Mouse (Mus musculus): ENCODE measurements around the gene Naip2. TPM values are rescaled to one million over a fixed set of nuclear protein-coding genes. Genes with fewer than 3 reads are reported as not detected.
A peak's percentile ranks its signal among the peaks of the same experiment; 100 is the strongest.
"Not testable (repeated sequence)": the region's sequence is repeated elsewhere in the genome, so short reads cannot be mapped to it uniquely, and the experiment has no call there.

The Naip2 gene
- polyA plus RNA-seq, 1 experiment, result not detected

- H3K27ac ChIP-seq (ENCODE audit: insufficient read depth, low read depth, low read length); H3K4me1 ChIP-seq (ENCODE audit: control insufficient read depth, insufficient read depth, low read length); H3K4me3 ChIP-seq (ENCODE audit: insufficient read depth, low read depth, low read length): not testable (repeated sequence)
- WGBS, result 87% methylated on average over 11 of the region's 11 CpGs
These were observed 40.6 kb downstream of the Naip2 start for GRCm38 (mm10) chr13:100161171-100161870.

GRCm38 (mm10) chr13:100156624-100157023, 45.3 kb downstream of the Naip2 start:
- TF ChIP-seq POLR2A (IDR thresholded peaks at IDR 0.05; ENCODE audit: insufficient read depth, low read depth, low read length) (no peak), CTCF (IDR thresholded peaks at IDR 0.05; ENCODE audit: insufficient read depth, low read depth, low read length) (no peak)
- WGBS, result 90% methylated on average over 3 of the region's 3 CpGs
- H3K4me3 ChIP-seq (ENCODE audit: insufficient read depth, low read depth, low read length), result no peak overlapping the region
- no peaks in the 10 kb centered on the region for H3K4me1 ChIP-seq (ENCODE audit: control insufficient read depth, insufficient read depth, low read length)
- H3K27ac ChIP-seq (ENCODE audit: insufficient read depth, low read depth, low read length), result no peak overlapping the region

- Histone ChIP-seq H3K4me1 (ENCODE audit: control insufficient read depth, insufficient read depth, low read length) (no peaks in the 10 kb centered on the region), H3K27ac (ENCODE audit: insufficient read depth, low read depth, low read length) (no peak overlapping the region), H3K4me3 (ENCODE audit: insufficient read depth, low read depth, low read length) (no peak overlapping the region)
- WGBS, result 70% methylated on average over 1 of the region's 1 CpGs
- no peak for TF ChIP-seq CTCF (IDR thresholded peaks at IDR 0.05; ENCODE audit: insufficient read depth, low read depth, low read length)
- no peak for TF ChIP-seq POLR2A (IDR thresholded peaks at IDR 0.05; ENCODE audit: insufficient read depth, low read depth, low read length)
These were observed 49.2 kb downstream of the Naip2 start for GRCm38 (mm10) chr13:100152659-100153058.

- H3K27ac ChIP-seq (ENCODE audit: insufficient read depth, low read depth, low read length), result no peak overlapping the region
- TF ChIP-seq POLR2A (IDR thresholded peaks at IDR 0.05; ENCODE audit: insufficient read depth, low read depth, low read length), result no peak
- no peak for TF ChIP-seq CTCF (IDR thresholded peaks at IDR 0.05; ENCODE audit: insufficient read depth, low read depth, low read length)
- no peaks in the 10 kb centered on the region for H3K4me1 ChIP-seq (ENCODE audit: control insufficient read depth, insufficient read depth, low read length)
- whole genome bisulfite sequencing, result 79% methylated on average over 8 of the region's 8 CpGs
- H3K4me3 ChIP-seq (ENCODE audit: insufficient read depth, low read depth, low read length), result no peak overlapping the region
These were observed 60.1 kb downstream of the Naip2 start for GRCm38 (mm10) chr13:100141646-100142314.

GRCm38 (mm10) chr13:100125258-100125643, 76.6 kb downstream of the Naip2 start:
- TF ChIP-seq CTCF (IDR thresholded peaks at IDR 0.05; ENCODE audit: insufficient read depth, low read depth, low read length) (no peak), POLR2A (IDR thresholded peaks at IDR 0.05; ENCODE audit: insufficient read depth, low read depth, low read length) (no peak)
- H3K4me1 ChIP-seq (ENCODE audit: control insufficient read depth, insufficient read depth, low read length), result peaks cover 5% of the 10 kb centered on the region; the same call in 1 of the 2 replicates
- H3K4me3 ChIP-seq (ENCODE audit: insufficient read depth, low read depth, low read length), result peak overlapping the region; percentile 94
- 1% methylated on average over 10 of the region's 10 CpGs for WGBS
- no peak overlapping the region for H3K27ac ChIP-seq (ENCODE audit: insufficient read depth, low read depth, low read length)

- WGBS, result 4% methylated on average over 42 of the region's 42 CpGs
- Histone ChIP-seq H3K27ac (ENCODE audit: insufficient read depth, low read depth, low read length) (peak within 1 kb of the TSS; percentile 23; the same call in 1 of the 2 replicates), H3K4me1 (ENCODE audit: control insufficient read depth, insufficient read depth, low read length) (peaks cover 5% of the 10 kb centered on the region; the same call in 1 of the 2 replicates), H3K4me3 (ENCODE audit: insufficient read depth, low read depth, low read length) (peak within 1 kb of the TSS; percentile 94)
- TF ChIP-seq CTCF (IDR thresholded peaks at IDR 0.05; ENCODE audit: insufficient read depth, low read depth, low read length) (no peak), POLR2A (IDR thresholded peaks at IDR 0.05; ENCODE audit: insufficient read depth, low read depth, low read length) (peak; percentile 77)
These were observed 77.3 kb downstream of the Naip2 start, which contains the start of gene Smn1 for GRCm38 (mm10) chr13:100124423-100125257. Gene Smn1, plus strand, starts transcription at chr13:100124852.

GRCm38 (mm10) chr13:100123970-100124369, 77.9 kb downstream of the Naip2 start:
- no peak for TF ChIP-seq POLR2A (IDR thresholded peaks at IDR 0.05; ENCODE audit: insufficient read depth, low read depth, low read length)
- no peak for TF ChIP-seq CTCF (IDR thresholded peaks at IDR 0.05; ENCODE audit: insufficient read depth, low read depth, low read length)
- whole genome bisulfite sequencing, result 84% methylated on average over 3 of the region's 3 CpGs
- Histone ChIP-seq H3K4me3 (ENCODE audit: insufficient read depth, low read depth, low read length) (no peak overlapping the region), H3K4me1 (ENCODE audit: control insufficient read depth, insufficient read depth, low read length) (peaks cover 5% of the 10 kb centered on the region; the same call in 1 of the 2 replicates), H3K27ac (ENCODE audit: insufficient read depth, low read depth, low read length) (no peak overlapping the region)

- 32% methylated on average over 5 of the region's 5 CpGs for WGBS
- H3K27ac ChIP-seq (ENCODE audit: insufficient read depth, low read depth, low read length), result no peak overlapping the region
- H3K4me1 ChIP-seq (ENCODE audit: control insufficient read depth, insufficient read depth, low read length), result peaks cover 5% of the 10 kb centered on the region
- H3K4me3 ChIP-seq (ENCODE audit: insufficient read depth, low read depth, low read length), result no peak overlapping the region
- TF ChIP-seq POLR2A (IDR thresholded peaks at IDR 0.05; ENCODE audit: insufficient read depth, low read depth, low read length) (no peak), CTCF (IDR thresholded peaks at IDR 0.05; ENCODE audit: insufficient read depth, low read depth, low read length) (no peak)
These were observed 89.5 kb downstream of the Naip2 start for GRCm38 (mm10) chr13:100112218-100112972.

Measured in olfactory bulb, adult 2 months (tissue).